Mouse (Mus musculus) common myeloid progenitor, adult 5-6 weeks (primary cell): ENCODE results near the gene Mtmr1. TPM values are rescaled to one million over a fixed set of nuclear protein-coding genes. Genes with fewer than 3 reads are reported as not detected.

Experiments
- ATAC-seq: replicated peaks from 2 replicates; pipeline ENCODE4 v1.8.0; 2016; ENCODE audit warnings: low read depth, mild to moderate bottlenecking, moderate TSS enrichment, inconsistent platforms; ENCODE audit not compliant: poor library complexity, severe bottlenecking
- total RNA-seq: library from RNA; stranded (forward); fragments of 200-1000, 187-1606 nt; gene quantifications from 2 replicates; pipeline ENCODE4 v1.2.3, GENCODE M21; 2017

Mtmr1 gene
- total RNA-seq, 1 experiment from 2014 or later = 36.2 TPM

- ATAC-seq = no peak
These were observed 71.0 kb downstream of the Mtmr1 start for GRCm38 (mm10) chrX:71435542-71435941.

GRCm38 (mm10) chrX:71439473-71439872 lies 74.9 kb downstream of the Mtmr1 start:
- ATAC-seq = no peak

GRCm38 (mm10) chrX:71442916-71443315 lies 78.4 kb downstream of the Mtmr1 start:
- peak; percentile 71; the same call in 1 of the 2 replicates for ATAC-seq

GRCm38 (mm10) chrX:71456078-71456737 lies 91.6 kb downstream of the Mtmr1 start:
- no peak for ATAC-seq

- ATAC-seq = no peak
These were observed 99.7 kb downstream of the Mtmr1 start for GRCm38 (mm10) chrX:71464138-71464826.

GRCm38 (mm10) chrX:71465417-71465816 lies 100.9 kb downstream of the Mtmr1 start:
- ATAC-seq = no peak

GRCm38 (mm10) chrX:71467491-71467890 lies 102.9 kb downstream of the Mtmr1 start:
- ATAC-seq = no peak

Other genes with a start within 250 kb of the Mtmr1 start
- gene Mtm1, start 154.0 kb upstream of the Mtmr1 start, total RNA-seq = 16.3 and 20.1 TPM in 2 replicates
- gene Cd99l2, start 128.1 kb downstream of the Mtmr1 start, total RNA-seq = 11.1 and 12.0 TPM in 2 replicates
- 362 and 365 TPM in 2 replicates for gene Hmgb3, start 191.2 kb downstream of the Mtmr1 start, total RNA-seq